Mouse (Mus musculus): ENCODE measurements around the gene Pex26.

Gene Pex26

DNA sequence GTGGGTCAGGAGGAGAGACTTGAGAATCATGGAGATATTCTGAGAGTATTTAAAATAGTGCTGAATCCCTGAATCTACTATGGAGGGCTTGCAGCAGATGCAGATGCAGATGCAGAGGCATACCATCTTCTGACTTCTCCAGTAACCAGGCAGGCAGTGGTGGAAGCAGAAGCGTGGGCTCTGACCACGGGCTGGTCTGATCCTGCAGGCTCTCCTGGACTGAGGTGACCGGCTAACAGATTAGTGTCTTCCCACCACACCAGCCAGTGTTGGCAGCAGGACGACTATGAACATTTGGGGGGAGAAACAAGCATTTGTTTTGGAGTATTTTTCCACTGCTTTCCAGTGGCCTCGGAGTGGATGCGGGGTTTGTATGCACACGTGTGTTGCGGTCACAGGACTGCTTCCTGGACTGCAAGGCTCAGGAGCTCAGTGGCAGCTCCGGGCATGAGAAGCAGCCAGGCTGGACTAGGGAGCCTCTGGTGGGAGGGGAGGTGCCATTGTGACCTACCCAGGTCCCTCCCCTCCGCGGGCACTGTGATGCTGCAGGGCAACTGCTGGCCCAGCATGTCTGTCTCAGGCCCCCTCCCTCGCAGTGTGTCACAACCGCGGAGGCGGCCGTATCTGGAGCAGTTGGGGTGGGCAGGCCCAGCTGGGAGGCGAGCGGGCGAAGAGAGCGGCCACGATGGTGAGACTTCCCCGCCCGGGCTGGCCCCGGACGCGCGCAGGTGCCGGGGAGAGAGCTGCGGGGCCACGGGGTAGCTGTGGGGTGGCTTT, 26.9 kb downstream of the Pex26 start, which contains the start of gene Tuba8:
Gene Tuba8, plus strand, starts transcription at position 548 of the 777 bp plus-strand sequence.
- DNase-seq = peak; percentile 98

GRCm38 (mm10) chr6:121210926-121211289, 27.4 kb downstream of the Pex26 start:
- DNase-seq = no peak

GRCm38 (mm10) chr6:121211743-121212142, 28.3 kb downstream of the Pex26 start:
- DNase-seq = peak; percentile 96

DNA sequence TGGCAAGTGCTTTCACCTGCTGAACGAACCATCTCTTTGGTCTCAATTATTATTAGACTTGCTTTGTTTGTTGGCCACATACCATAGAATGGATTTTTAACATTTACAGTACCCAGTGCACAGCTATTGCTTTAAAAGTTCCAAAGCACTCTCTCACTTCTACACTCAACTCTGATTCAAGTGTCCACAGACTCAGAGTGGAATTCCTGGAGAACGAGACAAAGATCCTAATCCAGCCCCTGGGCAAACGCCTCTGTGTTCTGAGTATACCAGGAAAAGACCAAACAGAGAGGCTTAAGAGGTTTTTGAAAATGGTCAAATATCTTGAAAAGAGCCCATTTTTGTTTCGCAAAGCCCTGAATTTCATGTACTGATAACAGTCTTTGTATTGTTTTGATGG, 29.5 kb downstream of the Pex26 start:
- DNase-seq = no peak

GRCm38 (mm10) chr6:121214221-121214620, 30.8 kb downstream of the Pex26 start:
- DNase-seq = no peak

DNA sequence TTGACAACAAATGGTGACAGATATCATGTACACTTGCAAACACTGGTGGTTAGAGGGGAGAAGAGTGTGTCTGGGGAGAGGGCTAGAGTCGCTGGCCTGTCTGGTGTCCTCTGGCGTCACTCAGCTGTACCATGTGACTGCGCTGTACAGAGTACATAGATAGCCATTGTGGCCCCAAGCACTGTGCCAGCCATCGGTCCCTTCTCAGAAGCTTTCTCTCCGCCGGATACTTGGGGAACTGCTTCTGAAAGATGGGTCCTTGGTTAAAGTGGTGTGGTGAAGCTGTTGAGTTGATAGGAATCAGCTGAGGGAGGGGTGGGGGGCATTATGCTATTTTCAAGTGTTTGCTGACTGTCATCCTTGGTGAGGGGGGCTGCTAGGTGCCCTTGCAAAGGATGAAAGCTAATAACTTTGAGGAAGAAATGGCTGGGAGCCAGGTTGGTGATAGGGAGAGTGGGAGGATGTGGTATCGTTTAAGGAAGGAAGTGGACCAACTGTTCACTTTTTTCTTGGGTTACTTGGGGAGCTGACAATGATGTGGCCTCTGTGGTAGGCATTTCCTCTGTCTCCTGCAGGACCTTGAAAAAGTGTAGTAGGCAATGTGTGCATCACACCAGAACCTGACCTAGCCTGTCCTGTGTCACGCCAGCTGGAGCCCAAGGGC, 31.3 kb downstream of the Pex26 start:
- no peak for DNase-seq

DNA sequence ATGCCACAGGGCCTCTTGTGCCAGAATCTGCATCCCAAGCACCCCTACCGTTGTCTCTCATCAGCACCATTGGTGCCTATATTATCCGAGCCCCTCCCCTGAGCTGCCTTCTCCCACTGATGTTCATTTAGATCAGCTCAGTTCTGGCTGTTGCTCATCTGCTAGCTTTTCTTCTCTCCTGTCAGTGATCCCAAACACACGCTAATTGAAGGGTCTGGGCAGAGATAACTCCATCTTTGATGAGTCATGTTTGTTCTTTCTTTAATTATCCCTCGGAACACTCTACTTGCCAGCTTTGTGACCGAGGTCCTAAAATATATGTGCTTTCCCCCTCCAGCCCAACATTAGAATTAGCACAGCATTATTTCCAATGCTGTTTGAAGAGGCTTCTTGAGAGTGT, 31.9 kb downstream of the Pex26 start:
- no peak for DNase-seq

GRCm38 (mm10) chr6:121215896-121216295, 32.4 kb downstream of the Pex26 start:
- DNase-seq = peak; percentile 84

DNA sequence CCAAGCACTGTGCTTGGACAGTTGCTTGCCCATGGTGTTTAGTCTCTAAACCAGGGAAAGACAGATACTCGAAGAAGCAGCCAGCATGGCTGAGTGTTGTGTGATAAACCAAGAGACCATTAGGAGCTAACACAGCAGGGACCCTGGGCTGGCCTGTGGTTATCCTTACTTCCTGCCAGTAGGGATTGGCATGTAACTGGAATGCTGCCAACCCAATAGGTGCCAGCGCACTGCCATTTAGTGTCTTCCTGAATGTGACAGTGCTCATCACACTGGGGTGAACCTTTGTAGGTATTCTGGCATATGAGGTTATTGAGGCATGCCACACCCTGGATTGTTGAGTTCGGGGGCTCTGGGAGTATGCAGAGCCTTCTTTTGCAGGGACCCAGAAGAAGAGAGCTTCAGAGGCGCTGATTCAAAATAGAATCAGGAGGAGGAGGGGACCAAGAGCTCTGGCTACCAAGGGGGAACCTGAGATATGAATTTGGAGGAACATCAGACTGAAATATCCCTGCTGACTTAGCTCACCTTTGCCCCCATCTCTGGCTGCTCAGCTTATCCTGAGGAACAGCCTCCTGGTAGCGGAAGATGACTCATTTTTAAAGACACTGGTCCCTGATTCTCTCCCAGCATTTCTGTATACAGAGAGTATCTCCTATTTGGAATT, 33.3 kb downstream of the Pex26 start:
- peak; percentile 94 for DNase-seq

DNA sequence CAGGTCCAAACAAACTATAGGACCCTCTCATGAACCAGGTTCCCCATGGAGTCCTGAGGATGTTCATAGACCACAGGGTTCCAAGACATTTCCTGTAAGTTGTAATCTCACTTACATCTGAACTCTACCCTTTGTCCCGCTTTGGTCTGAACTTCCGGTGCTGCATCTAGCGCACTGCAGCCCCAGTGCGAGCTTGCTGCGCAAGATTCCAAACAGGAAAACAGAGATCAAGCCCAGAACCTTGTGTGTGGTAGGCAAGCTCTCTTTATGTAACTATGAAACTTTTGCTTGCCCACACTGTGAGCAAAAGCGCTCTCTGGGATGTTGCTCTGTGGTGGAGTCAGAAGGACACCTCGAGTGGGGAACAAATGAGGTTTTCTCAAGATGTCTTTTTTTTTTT, 34.5 kb downstream of the Pex26 start:
- peak; percentile 81 for DNase-seq

DNA sequence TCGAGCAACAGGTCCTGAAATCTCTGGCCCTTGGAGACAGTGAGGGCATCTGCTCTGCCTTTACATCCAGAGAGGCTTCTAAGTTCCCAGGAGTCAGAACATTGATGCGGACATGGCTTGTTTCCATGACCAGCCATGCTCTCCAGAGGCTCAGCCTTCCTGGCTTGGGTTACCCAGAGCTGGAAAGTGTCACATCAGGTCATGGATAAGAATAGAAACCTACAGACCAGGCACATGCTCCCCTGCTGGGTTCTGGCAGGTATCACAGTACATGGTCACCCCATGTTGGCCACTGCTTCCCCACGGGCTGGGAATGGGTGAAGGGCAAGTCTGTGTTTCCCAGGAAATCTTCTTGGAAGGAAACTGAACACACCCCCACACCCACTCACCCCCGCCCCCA, 35.9 kb downstream of the Pex26 start:
- DNase-seq = peak; percentile 98

DNA sequence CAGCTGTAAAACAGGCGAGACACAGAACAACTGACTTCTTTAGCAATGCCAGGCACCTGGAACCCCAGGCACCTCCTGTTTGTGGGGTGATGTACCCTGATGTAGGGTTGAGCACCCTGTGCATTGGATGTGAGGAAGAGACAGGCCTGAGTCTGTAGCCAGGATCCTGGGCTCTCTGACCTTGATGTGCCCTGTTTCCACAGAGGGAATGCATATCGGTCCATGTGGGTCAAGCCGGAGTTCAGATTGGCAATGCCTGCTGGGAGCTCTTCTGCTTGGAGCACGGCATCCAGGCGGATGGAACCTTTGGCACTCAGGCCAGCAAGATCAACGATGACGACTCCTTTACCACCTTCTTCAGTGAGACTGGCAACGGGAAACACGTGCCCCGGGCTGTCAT, 36.7 kb downstream of the Pex26 start:
- peak; percentile 91 for DNase-seq

DNA sequence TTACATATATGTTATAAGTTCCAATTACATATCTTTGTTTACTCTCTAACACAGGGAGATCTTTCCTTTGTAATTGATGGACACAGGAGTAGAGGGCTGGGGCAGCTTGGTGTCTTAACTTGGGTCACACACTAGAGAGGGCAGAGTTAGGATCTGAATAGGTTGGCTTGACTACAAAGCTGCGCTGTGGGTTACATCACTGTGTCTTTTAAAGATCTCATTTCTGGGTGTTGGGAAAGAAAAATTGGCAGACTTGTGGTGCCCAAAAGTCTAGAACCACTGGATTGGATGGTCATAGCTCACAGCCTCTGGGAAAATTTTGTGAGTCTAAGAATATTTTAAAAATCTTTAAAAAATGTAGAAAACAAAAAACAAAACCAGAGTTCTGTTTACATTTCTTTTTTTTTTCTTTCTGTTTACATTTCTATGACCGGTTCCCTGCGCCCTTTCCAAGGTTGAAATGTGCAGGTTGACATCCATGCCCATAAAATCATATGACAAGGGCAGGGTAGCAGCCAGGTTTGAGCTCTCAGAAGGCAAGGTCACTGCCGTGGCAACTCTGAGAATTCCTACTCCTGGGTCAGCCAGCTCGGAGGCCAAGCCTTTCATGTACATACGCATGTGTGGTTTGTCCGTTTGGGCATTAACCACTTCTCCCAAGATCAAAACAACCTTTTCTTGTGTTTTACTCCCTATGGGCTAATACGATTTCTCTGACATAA, 38.6 kb downstream of the Pex26 start:
- DNase-seq = peak; percentile 92

GRCm38 (mm10) chr6:121223001-121223400, 39.5 kb downstream of the Pex26 start:
- peak; percentile 91 for DNase-seq

- no peak for DNase-seq
Measured at GRCm38 (mm10) chr6:121224067-121224466, 40.6 kb downstream of the Pex26 start.

GRCm38 (mm10) chr6:121224993-121225392, 41.5 kb downstream of the Pex26 start:
- peak; percentile 66 for DNase-seq

GRCm38 (mm10) chr6:121226043-121226442, 42.6 kb downstream of the Pex26 start:
- DNase-seq = peak; percentile 85

DNA sequence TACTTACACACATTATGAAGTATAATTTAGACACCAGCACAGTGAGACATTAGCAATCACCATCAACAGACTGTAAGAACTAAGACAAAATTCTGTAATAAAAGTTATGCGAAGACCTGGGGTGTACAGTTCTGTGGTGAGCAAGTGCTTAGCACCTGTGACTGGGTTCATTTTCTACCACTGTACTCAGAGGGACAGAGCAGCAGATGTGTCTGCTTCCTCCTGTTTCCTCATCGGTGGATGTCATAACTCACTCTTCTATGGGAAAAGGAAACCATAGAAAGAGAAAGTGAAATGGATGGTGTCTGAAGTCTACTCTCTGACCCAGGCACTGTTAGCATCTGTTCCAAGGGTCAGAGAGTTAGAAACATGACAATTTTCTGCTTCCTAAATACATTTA, 43.3 kb downstream of the Pex26 start:
- no peak for DNase-seq

DNA sequence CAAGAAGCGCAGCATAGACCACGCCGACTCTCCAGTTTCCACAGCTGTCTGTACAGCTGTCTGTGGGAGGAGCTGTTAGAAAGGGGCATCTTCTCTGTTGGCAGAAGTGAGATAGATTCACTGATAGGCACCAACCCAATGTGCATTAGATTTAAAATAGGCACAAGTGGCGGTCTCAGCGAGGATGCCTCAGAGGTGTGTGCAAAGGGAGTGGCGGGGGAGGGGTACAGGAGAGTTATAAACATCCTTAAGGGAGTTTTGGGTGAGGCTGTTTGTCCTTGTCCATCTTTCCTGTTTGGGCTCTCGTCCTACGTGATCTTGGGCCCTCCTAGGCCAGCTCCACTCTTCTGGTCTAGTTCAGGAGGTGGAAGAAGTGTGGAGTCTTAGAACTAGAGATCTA, 45.0 kb downstream of the Pex26 start:
- peak; percentile 78 for DNase-seq

DNA sequence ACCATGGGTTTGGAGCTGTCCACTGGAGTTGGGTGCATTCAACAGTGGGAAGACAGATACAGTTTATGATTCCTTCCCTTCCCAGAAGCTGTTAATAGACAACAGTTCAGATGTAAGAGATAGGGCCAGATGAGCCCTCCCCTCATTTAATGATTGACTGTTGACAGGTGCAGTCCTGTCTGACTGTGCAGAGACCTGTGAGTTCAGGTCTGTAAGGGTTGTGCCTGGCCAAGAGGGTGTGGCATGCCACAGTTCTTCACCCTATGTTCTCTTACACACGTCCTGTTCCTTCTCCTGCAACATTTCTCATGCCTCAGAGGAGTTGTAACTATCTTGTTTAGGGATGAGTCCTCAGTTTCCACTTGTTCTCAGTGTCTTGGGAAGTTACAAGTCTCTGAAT, 49.2 kb downstream of the Pex26 start:
- peak; percentile 57 for DNase-seq

GRCm38 (mm10) chr6:121236386-121236785, 52.9 kb downstream of the Pex26 start:
- DNase-seq = no peak

- DNase-seq = no peak
Measured at GRCm38 (mm10) chr6:121238209-121238608, 54.7 kb downstream of the Pex26 start.

- no peak for DNase-seq
Measured at GRCm38 (mm10) chr6:121241780-121242179, 58.3 kb downstream of the Pex26 start.

Data from heart, adult 11 months (tissue).